Comparison of ENCODE assay signal across 10 mouse cellular contexts in the genomic region with DNA sequence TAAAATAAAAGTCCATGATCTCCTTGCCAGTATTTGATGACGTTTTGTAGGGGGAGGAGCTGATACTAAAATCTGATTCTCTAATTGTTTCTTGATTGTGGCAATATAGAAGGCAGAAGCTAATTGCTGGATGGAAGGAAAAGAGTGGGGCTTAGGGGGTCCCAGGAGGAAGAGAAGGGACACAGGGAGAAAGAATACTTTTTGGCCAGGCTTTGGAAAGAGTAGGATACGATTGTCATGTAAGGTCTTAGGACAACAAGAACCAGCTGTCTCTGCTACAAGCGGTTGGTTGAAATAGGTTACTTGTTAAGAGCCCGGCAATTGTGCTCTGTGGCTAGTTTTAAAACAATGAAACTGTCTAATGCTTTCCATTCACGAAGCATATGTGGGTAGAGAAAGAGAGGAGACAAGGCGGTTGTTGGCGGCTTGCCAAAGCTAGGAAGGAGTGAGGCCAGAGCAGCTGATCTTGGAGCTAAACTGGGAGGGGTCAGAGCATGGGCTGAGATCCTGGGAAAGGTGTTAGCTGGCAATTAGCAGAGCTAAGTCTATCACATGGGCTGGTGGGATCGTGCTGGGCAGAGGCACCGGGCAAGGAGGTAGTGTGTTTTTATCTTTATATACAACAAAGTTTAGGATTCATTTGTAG. TPM values are rescaled to one million over a fixed set of nuclear protein-coding genes. Genes with fewer than 3 reads are reported as not detected.
DNase-seq lines count a peak whose midpoint lies in the region; ATAC-seq lines count a peak whose summit lies in the region.
"Had no signal": no experiment of that assay in that cellular context is flagged by ENCODE, and none has a peak within 500 bp of the region (broad histone marks: within the 10 kb centered on the region; RNA-seq: fewer than 3 reads in every experiment).

No protein-coding gene starts in this region.

- ATAC-seq in kidney, embryonic 15.5 days (replicated peaks; ENCODE audit: low FRiP score) = peak; percentile 60
- peak; percentile 88 for ATAC-seq in heart, embryonic 12.5 days (ENCODE audit: insufficient number of reproducible peaks, low FRiP score)
- ATAC-seq in stomach, embryonic 15.5 days (ENCODE audit: insufficient read depth, low FRiP score, low read depth) = 0 out of 2 replicates have a peak, but pooled peaks have one; percentile 39
- no peak for ATAC-seq in erythroblast, adult 5-6 weeks (replicated peaks; ENCODE audit: low FRiP score, poor library complexity, severe bottlenecking)
- ATAC-seq: Patski had no signal

- WGBS in kidney, embryonic 15.5 days = 50% methylated on average over 9 of the region's 9 CpGs
- 26% methylated on average over 9 of the region's 9 CpGs for WGBS in heart, embryonic 12.5 days
- WGBS in stomach, embryonic 15.5 days = 22% methylated on average over 9 of the region's 9 CpGs

- H3K36me3 ChIP-seq in kidney, embryonic 15.5 days = no peaks in the 10 kb centered on the region
- no peaks in the 10 kb centered on the region for H3K36me3 ChIP-seq in heart, embryonic 12.5 days
- H3K36me3 ChIP-seq in stomach, embryonic 15.5 days = no peaks in the 10 kb centered on the region
- H3K36me3 ChIP-seq: lung, embryonic 15.5 days had no signal

- no peaks in the 10 kb centered on the region for H3K9me3 ChIP-seq in kidney, embryonic 15.5 days (replicated peaks)
- H3K9me3 ChIP-seq in heart, embryonic 12.5 days (replicated peaks) = no peaks in the 10 kb centered on the region
- H3K9me3 ChIP-seq in stomach, embryonic 15.5 days = no peaks in the 10 kb centered on the region
- H3K9me3 ChIP-seq: lung, embryonic 15.5 days had no signal

- H3K27ac ChIP-seq in kidney, embryonic 15.5 days = no peak overlapping the region
- peak overlapping the region; percentile 57 for H3K27ac ChIP-seq in heart, embryonic 12.5 days (ENCODE audit: poor library complexity, severe bottlenecking)
- H3K27ac ChIP-seq in stomach, embryonic 15.5 days = no peak overlapping the region
- H3K27ac ChIP-seq: lung, embryonic 15.5 days had no signal

- DNase-seq in kidney, postnatal 25 days = no peak
- peak; percentile 28 for DNase-seq in embryo, embryonic 11 days
- DNase-seq in left cerebral cortex, postnatal 25 days (ENCODE audit: low spot score in 2 of 2) = peak; percentile 16 to 25
- DNase-seq in gastrocnemius, adult 8-10 months (ENCODE audit: low spot score in 2 of 2) = no peak

- H3K27me3 ChIP-seq in kidney, embryonic 15.5 days = no peaks in the 10 kb centered on the region
- no peaks in the 10 kb centered on the region for H3K27me3 ChIP-seq in heart, embryonic 12.5 days (replicated peaks)
- no peaks in the 10 kb centered on the region for H3K27me3 ChIP-seq in stomach, embryonic 15.5 days (replicated peaks)
- H3K27me3 ChIP-seq: lung, embryonic 15.5 days; Patski had no signal

- intact Hi-C loops in left cerebral cortex, postnatal 25 days (cut with DNase I) = no loop called here

- no peak overlapping the region for H3K4me3 ChIP-seq in kidney, embryonic 15.5 days (replicated peaks)
- no peak overlapping the region for H3K4me3 ChIP-seq in heart, embryonic 12.5 days
- no peak overlapping the region for H3K4me3 ChIP-seq in stomach, embryonic 15.5 days (replicated peaks)
- H3K4me3 ChIP-seq: lung, embryonic 15.5 days had no signal

- H3K9ac ChIP-seq in kidney, embryonic 15.5 days = no peak overlapping the region
- H3K9ac ChIP-seq in heart, embryonic 12.5 days = no peak overlapping the region
- no peak overlapping the region for H3K9ac ChIP-seq in stomach, embryonic 15.5 days
- H3K9ac ChIP-seq: lung, embryonic 15.5 days had no signal

- no peak overlapping the region for H3K4me2 ChIP-seq in kidney, embryonic 15.5 days
- peak overlapping the region; percentile 44 for H3K4me2 ChIP-seq in heart, embryonic 12.5 days
- no peak overlapping the region for H3K4me2 ChIP-seq in stomach, embryonic 15.5 days
- H3K4me2 ChIP-seq: lung, embryonic 15.5 days had no signal

- H3K4me1 ChIP-seq in kidney, embryonic 15.5 days = no peaks in the 10 kb centered on the region
- H3K4me1 ChIP-seq in heart, embryonic 12.5 days (replicated peaks) = peaks cover 14% of the 10 kb centered on the region
- no peaks in the 10 kb centered on the region for H3K4me1 ChIP-seq in stomach, embryonic 15.5 days
- H3K4me1 ChIP-seq: lung, embryonic 15.5 days had no signal

RNA-seq across cellular contexts. Expression of a gene that starts 45.8 kb away (rescaled TPM):
- polyA plus RNA-seq in kidney, embryonic 15.5 days (2015; fragmentation: Nextera tagmentation; extraction: Ambion mirVana) = not detected in 2 replicates
- not detected in 2 replicates for polyA plus RNA-seq in heart, embryonic 12.5 days (2016; fragmentation: Nextera tagmentation; extraction: Ambion mirVana)
- not detected for total RNA-seq in left cerebral cortex, postnatal 25 days (2021)
- not detected in 2 replicates for polyA plus RNA-seq in stomach, embryonic 15.5 days (2015; fragmentation: Nextera tagmentation; extraction: Ambion mirVana)
- total RNA-seq in erythroblast, adult 5-6 weeks (2015; ENCODE audit: low replicate concordance) = not detected in 2 replicates
- not detected in 2 replicates for total RNA-seq in erythroblast, adult 5-6 weeks (2017; ENCODE audit: low replicate concordance)
- total RNA-seq in gastrocnemius, adult 8-10 months (2022) = not detected
- polyA plus RNA-seq: lung, embryonic 15.5 days; Patski had no signal

Comparison
In these comparisons a context has a peak if more than half of its experiments do, and no peak if none do; other contexts are left out.
1. DNase-seq: peak in embryo, embryonic 11 days (single experiment) and left cerebral cortex, postnatal 25 days (2 of 2); none in kidney, postnatal 25 days (0 of 2) and gastrocnemius, adult 8-10 months (0 of 2).